Mouse (Mus musculus) frontal cortex, adult 2 months (tissue): Measurements from ENCODE around the gene Gdpd4. TPM values are rescaled to one million over a fixed set of nuclear protein-coding genes. Genes with fewer than 3 reads are reported as not detected.
A peak's percentile ranks its signal among the peaks of the same experiment; 100 is the strongest.

Source experiments
- DNase-seq, 2 experiments: peaks; one replicate each; pipeline ENCODE4 v3.0.0; 2022; ENCODE audit warnings: low spot score in 1 of 2; ENCODE audit errors: extremely low spot score in 1 of 2
- polyA plus RNA-seq: library from polyadenylated mRNA; depleted of rRNA; stranded (reverse); fragments of >200 nt; gene quantifications from 2 replicates; pipeline ENCODE4 v1.2.3, GENCODE M21; 2012; rRNA removed

Gene Gdpd4
- 3.3 and 4.3 TPM in 2 replicates for polyA plus RNA-seq

- no peak for DNase-seq
Measured at GRCm38 (mm10) chr7:97919742-97920141, at the start of gene Gdpd4. Gdpd4 (plus strand) TSS chr7:97919955.

GRCm38 (mm10) chr7:97872396-97872795, 47.4 kb upstream of the Gdpd4 start:
- peak; percentile 2 to 51 for DNase-seq

GRCm38 (mm10) chr7:97873317-97873716, 46.4 kb upstream of the Gdpd4 start:
- DNase-seq, result no peak

GRCm38 (mm10) chr7:97877846-97878538, 41.8 kb upstream of the Gdpd4 start:
- DNase-seq, result no peak

GRCm38 (mm10) chr7:97911646-97912045, 8.1 kb upstream of the Gdpd4 start:
- DNase-seq, result peak in 1 of 2 experiments; percentile 35

- DNase-seq, result peak in 1 of 2 experiments; percentile 49
Measured at GRCm38 (mm10) chr7:97914833-97915516, 4.8 kb upstream of the Gdpd4 start.

GRCm38 (mm10) chr7:97925819-97926218, 6.1 kb downstream of the Gdpd4 start:
- peak in 1 of 2 experiments; percentile 66 for DNase-seq

- DNase-seq, result no peak
Measured at GRCm38 (mm10) chr7:97926978-97927377, 7.2 kb downstream of the Gdpd4 start.

- no peak for DNase-seq
Measured at GRCm38 (mm10) chr7:97944485-97944884, 24.7 kb downstream of the Gdpd4 start.

- no peak for DNase-seq
Measured at GRCm38 (mm10) chr7:97972486-97972885, 52.7 kb downstream of the Gdpd4 start.

- DNase-seq, result peak; percentile 48 to 87
Measured at GRCm38 (mm10) chr7:97977463-97977862, 57.7 kb downstream of the Gdpd4 start.

- no peak for DNase-seq
Measured at GRCm38 (mm10) chr7:97984108-97984834, 64.5 kb downstream of the Gdpd4 start.

- no peak for DNase-seq
Measured at GRCm38 (mm10) chr7:98002617-98003016, 82.9 kb downstream of the Gdpd4 start.

- DNase-seq, result no peak
Measured at GRCm38 (mm10) chr7:98048101-98048824, 128.5 kb downstream of the Gdpd4 start.

- peak in 1 of 2 experiments; percentile 38 for DNase-seq
Measured at GRCm38 (mm10) chr7:98051980-98052379, 132.2 kb downstream of the Gdpd4 start.

- DNase-seq, result no peak
Measured at GRCm38 (mm10) chr7:98054461-98054860, 134.7 kb downstream of the Gdpd4 start.

GRCm38 (mm10) chr7:98054942-98055341, 135.2 kb downstream of the Gdpd4 start:
- no peak for DNase-seq

GRCm38 (mm10) chr7:98066229-98066628, 146.5 kb downstream of the Gdpd4 start:
- DNase-seq, result no peak

- peak; percentile 8 to 87 for DNase-seq
Measured at GRCm38 (mm10) chr7:98071620-98072019, 151.9 kb downstream of the Gdpd4 start.

- no peak for DNase-seq
Measured at GRCm38 (mm10) chr7:98077453-98077852, 157.7 kb downstream of the Gdpd4 start.

GRCm38 (mm10) chr7:98082376-98082775, 162.6 kb downstream of the Gdpd4 start:
- no peak for DNase-seq
